Mouse (Mus musculus) spleen, adult 12 weeks (tissue): ENCODE measurements around the gene Ctsf.
"Not testable (repeated sequence)": the region's sequence is repeated elsewhere in the genome, so short reads cannot be mapped to it uniquely, and the experiment has no call there.

ENCODE experiments used
- DNase-seq: peaks from one replicate; pipeline ENCODE4 v3.0.0; 2022; ENCODE audit warnings: low spot score

Ctsf gene

GRCm38 (mm10) chr19:4850281-4850680 lies 4.6 kb upstream of the Ctsf start:
- no peak for DNase-seq

- DNase-seq = no peak
Measured at GRCm38 (mm10) chr19:4855470-4855820, 515 bp downstream of the Ctsf start.

GRCm38 (mm10) chr19:4855951-4856350 lies 1.0 kb downstream of the Ctsf start:
- DNase-seq = no peak

- peak; percentile 62 for DNase-seq
Measured at GRCm38 (mm10) chr19:4859081-4859480, 4.2 kb downstream of the Ctsf start.

GRCm38 (mm10) chr19:4863048-4863447 lies 8.1 kb downstream of the Ctsf start:
- DNase-seq = no peak

- no peak for DNase-seq
Measured at GRCm38 (mm10) chr19:4865147-4865546, 10.2 kb downstream of the Ctsf start.

- not testable (repeated sequence) for DNase-seq
Measured at GRCm38 (mm10) chr19:4874613-4875012, 19.7 kb downstream of the Ctsf start.

GRCm38 (mm10) chr19:4876241-4876640 lies 21.3 kb downstream of the Ctsf start:
- DNase-seq = no peak

GRCm38 (mm10) chr19:4876755-4877154 lies 21.8 kb downstream of the Ctsf start:
- DNase-seq = no peak

GRCm38 (mm10) chr19:4877785-4878184 lies 22.9 kb downstream of the Ctsf start, which contains the start of gene Actn3:
Gene Actn3 (minus strand): TSS chr19:4877909.
- DNase-seq = no peak

- DNase-seq = peak; percentile 96
Measured at GRCm38 (mm10) chr19:4878405-4879323, 23.7 kb downstream of the Ctsf start, which contains the start of gene Zdhhc24. Gene Zdhhc24 (plus strand): TSS chr19:4878668.

GRCm38 (mm10) chr19:4879324-4879703 lies 24.4 kb downstream of the Ctsf start:
- no peak for DNase-seq

- DNase-seq = no peak
Measured at GRCm38 (mm10) chr19:4883961-4884360, 29.0 kb downstream of the Ctsf start.

- no peak for DNase-seq
Measured at GRCm38 (mm10) chr19:4889791-4890190, 34.9 kb downstream of the Ctsf start.

GRCm38 (mm10) chr19:4891798-4892197 lies 36.9 kb downstream of the Ctsf start:
- DNase-seq = no peak

GRCm38 (mm10) chr19:4896780-4897520 lies 42.0 kb downstream of the Ctsf start:
- no peak for DNase-seq

GRCm38 (mm10) chr19:4898972-4899371 lies 44.0 kb downstream of the Ctsf start:
- no peak for DNase-seq

- DNase-seq = no peak
Measured at GRCm38 (mm10) chr19:4899888-4900287, 45.0 kb downstream of the Ctsf start.

GRCm38 (mm10) chr19:4905979-4906794 lies 51.3 kb downstream of the Ctsf start, which contains the start of gene Bbs1:
Gene Bbs1 (minus strand): TSS chr19:4906628.
- DNase-seq = peak; percentile 71

GRCm38 (mm10) chr19:4908107-4908506 lies 53.2 kb downstream of the Ctsf start:
- peak; percentile 25 for DNase-seq

GRCm38 (mm10) chr19:4909376-4909775 lies 54.4 kb downstream of the Ctsf start:
- DNase-seq = no peak
